Mouse (Mus musculus) thymus, adult 2 months (tissue): Measurements from ENCODE around the gene Fbxo5.

Experiments used
- CTCF ChIP-seq: fragments of 200-500 bp; IDR thresholded peaks from 2 replicates; pipeline ENCODE4 v1.5.1; 2012; ENCODE audit warnings: mild to moderate bottlenecking, control low read depth, low read length, moderate library complexity, borderline replicate concordance; ENCODE audit not compliant: control insufficient read depth, poor library complexity, insufficient read depth; ENCODE audit errors: extremely low read depth
- POLR2A ChIP-seq: fragments of 200-500 bp; IDR thresholded peaks from 2 replicates; pipeline ENCODE4 v1.6.1; 2012; ENCODE audit warnings: mild to moderate bottlenecking, low read length, control low read depth, moderate library complexity; ENCODE audit not compliant: control insufficient read depth, poor library complexity, insufficient read depth; ENCODE audit errors: extremely low read depth

- TF ChIP-seq POLR2A (no peak), CTCF (no peak)
Observed at GRCm38 (mm10) chr10:5853290-5853868, 48.0 kb upstream of the Fbxo5 start.
